Mouse (Mus musculus): ENCODE data around the gene Gpr101. TPM values are rescaled to one million over a fixed set of nuclear protein-coding genes. Genes with fewer than 3 reads are reported as not detected.

The Gpr101 gene
- polyA plus RNA-seq (2015; fragmentation: Nextera tagmentation; extraction: Ambion mirVana): not detected in 2 replicates

- WGBS: 11% methylated on average over 19 of the region's 28 CpGs
- peaks cover 31% of the 10 kb centered on the region for H3K27me3 ChIP-seq
- H3K9ac ChIP-seq: no peak within 1 kb of the TSS
- H3K9me3 ChIP-seq (replicated peaks): no peaks in the 10 kb centered on the region
- H3K4me1 ChIP-seq: no peaks in the 10 kb centered on the region
- H3K36me3 ChIP-seq: no peaks in the 10 kb centered on the region
- no peak within 1 kb of the TSS for H3K27ac ChIP-seq (replicated peaks)
- H3K4me2 ChIP-seq (replicated peaks): peak within 1 kb of the TSS; percentile 48
- peak within 1 kb of the TSS; percentile 25 for H3K4me3 ChIP-seq (replicated peaks)
- no peak for ATAC-seq (ENCODE audit: insufficient number of reproducible peaks, low FRiP score, low TSS enrichment, low read depth)
These were observed at the start of gene Gpr101 for GRCm38 (mm10) chrX:57503634-57504033. Gene Gpr101, minus strand, starts transcription at chrX:57503757.

DNA sequence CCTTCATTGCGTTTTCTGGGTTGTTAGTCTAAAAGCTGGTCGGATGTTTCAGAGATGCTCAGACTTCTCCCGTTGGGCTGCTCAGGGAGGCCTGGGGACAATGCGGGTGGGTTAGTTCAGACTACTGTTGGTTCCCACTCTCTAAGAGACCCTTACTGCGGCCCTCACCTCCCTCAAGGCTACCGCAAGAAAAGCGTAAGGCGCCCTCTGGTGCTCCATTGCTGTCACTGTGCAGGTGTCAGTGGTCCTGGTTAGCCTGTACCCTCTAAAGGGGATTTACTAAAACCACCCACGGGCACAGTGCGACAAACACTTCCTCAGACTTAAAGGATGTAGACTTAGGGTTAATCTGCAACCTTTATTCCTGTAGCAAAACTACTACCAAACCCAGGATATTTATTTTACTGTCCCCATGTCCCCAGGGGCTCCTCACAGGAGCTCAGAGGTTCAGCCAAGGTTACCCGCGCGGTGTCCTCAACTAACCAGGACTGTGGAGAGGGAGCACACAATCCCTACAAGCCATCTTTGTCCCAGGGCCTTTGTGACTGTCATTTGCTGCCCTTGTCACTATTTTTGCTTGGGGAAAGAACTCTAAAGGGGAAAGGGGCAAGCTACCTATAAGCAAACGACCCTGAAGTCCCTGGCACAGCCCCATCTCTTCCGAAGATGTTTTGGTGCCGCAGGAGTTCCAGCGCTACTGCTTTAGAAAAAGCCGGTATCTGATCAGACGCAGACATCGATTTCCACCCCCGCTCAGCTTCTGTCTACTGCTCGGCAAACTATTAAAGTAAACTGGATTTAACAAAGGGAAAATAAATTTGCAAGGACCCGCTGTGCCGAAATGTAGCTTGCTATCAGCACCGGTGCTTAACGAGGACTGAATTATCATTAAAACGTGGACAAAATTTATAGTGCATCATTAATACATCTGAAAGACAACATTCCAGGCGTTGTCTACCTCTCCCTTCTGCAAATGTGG, 17.8 kb upstream of the Gpr101 start:
- 34% methylated on average over 28 of the region's 28 CpGs for WGBS
- ATAC-seq (ENCODE audit: insufficient number of reproducible peaks, low FRiP score, low TSS enrichment, low read depth): no peak
- 0 out of 2 replicates have a peak, but pooled peaks cover 8% of the 10 kb centered on the region for H3K27me3 ChIP-seq
- H3K27ac ChIP-seq (replicated peaks): no peak overlapping the region
- H3K4me1 ChIP-seq: no peaks in the 10 kb centered on the region
- no peaks in the 10 kb centered on the region for H3K36me3 ChIP-seq
- no peak overlapping the region for H3K9ac ChIP-seq
- no peak overlapping the region for H3K4me2 ChIP-seq (replicated peaks)
- no peak overlapping the region for H3K4me3 ChIP-seq (replicated peaks)
- H3K9me3 ChIP-seq (replicated peaks): no peaks in the 10 kb centered on the region

GRCm38 (mm10) chrX:57506247-57506646, 2.7 kb upstream of the Gpr101 start:
- Histone ChIP-seq H3K4me1 (no peaks in the 10 kb centered on the region), H3K36me3 (no peaks in the 10 kb centered on the region), H3K4me2 (replicated peaks) (no peak overlapping the region), H3K27ac (replicated peaks) (no peak overlapping the region), H3K9ac (no peak overlapping the region), H3K9me3 (replicated peaks) (no peaks in the 10 kb centered on the region), H3K4me3 (replicated peaks) (no peak overlapping the region), H3K27me3 (peaks cover 25% of the 10 kb centered on the region)
- no peak for ATAC-seq (ENCODE audit: insufficient number of reproducible peaks, low FRiP score, low TSS enrichment, low read depth)
- WGBS: 67% methylated on average over 1 of the region's 1 CpGs

Other genes starting within 250 kb of the Gpr101 start
- gene Arhgef6, start 165.0 kb downstream of the Gpr101 start, polyA plus RNA-seq (2015; fragmentation: Nextera tagmentation; extraction: Ambion mirVana): 15.1 and 16.2 TPM in 2 replicates
- 103 and 108 TPM in 2 replicates for gene Rbmx, start 110.7 kb downstream of the Gpr101 start, polyA plus RNA-seq (2015; fragmentation: Nextera tagmentation; extraction: Ambion mirVana)
- not detected in 2 replicates for gene Gm364, start 94.6 kb downstream of the Gpr101 start, polyA plus RNA-seq (2015; fragmentation: Nextera tagmentation; extraction: Ambion mirVana)

Measured in embryonic facial prominence, embryonic 15.5 days (tissue).